Mouse (Mus musculus) heart, adult 2 months (tissue): ENCODE data around the gene Slc27a5.

Experiments
- CTCF ChIP-seq: fragments of 200-600 bp; IDR thresholded peaks from 2 replicates; pipeline ENCODE4 v1.8.1; 2022; ENCODE audit warnings: antibody characterized with exemption, mild to moderate bottlenecking, moderate library complexity
- EP300 ChIP-seq: fragments of 200-500 bp; IDR thresholded peaks from 2 replicates; pipeline ENCODE4 v1.6.1; 2011; ENCODE audit warnings: low read depth, low read length, control low read depth; ENCODE audit not compliant: insufficient read depth
- POLR2A ChIP-seq: fragments of 200-500 bp; IDR thresholded peaks from 2 replicates; pipeline ENCODE4 v1.6.1; 2011; ENCODE audit warnings: mild to moderate bottlenecking, low read depth, low read length, control low read depth; ENCODE audit not compliant: insufficient read depth

DNA sequence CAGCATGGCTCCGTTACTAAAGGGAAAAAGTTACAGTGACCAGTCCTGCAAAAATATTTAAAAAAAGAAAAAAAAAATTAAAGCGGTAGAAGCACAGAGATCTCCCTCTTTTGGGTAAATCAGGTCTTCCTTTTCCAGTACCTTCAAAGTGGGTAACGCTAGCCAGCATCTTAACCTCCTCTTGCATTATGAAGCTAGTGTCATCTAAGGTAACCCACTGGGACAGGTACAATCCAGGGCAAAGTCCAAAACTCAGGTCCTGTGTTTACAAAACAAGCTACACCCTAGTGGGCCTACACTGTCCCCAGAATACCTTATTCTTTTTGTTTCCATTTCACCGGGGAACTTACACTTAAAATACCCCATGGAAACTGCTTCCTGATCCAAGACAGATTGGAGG is 15.7 kb upstream of the Slc27a5 start:
- TF ChIP-seq CTCF: no peak
- no peak for TF ChIP-seq POLR2A
- TF ChIP-seq EP300: no peak
